Mouse (Mus musculus) liver, postnatal 0 days (tissue): ENCODE measurements around the gene Snx18. TPM values are rescaled to one million over a fixed set of nuclear protein-coding genes. Genes with fewer than 3 reads are reported as not detected.

Experiments
- ATAC-seq: fragments of 200-750 bp; cut with Nextera tagmentation; 2 replicates; pipeline ENCODE4 v1.8.0; 2017; ENCODE audit warnings: mild to moderate bottlenecking, moderate library complexity
- DNase-seq: peaks from one replicate; pipeline ENCODE4 v3.0.0-alpha.2; 2016
- H3K27ac ChIP-seq: fragments of 300-500 bp; sonication (generic); 2 replicates; pipeline ENCODE4 v1.5.1; 2014; ENCODE audit warnings: antibody characterized with exemption, moderate library complexity, mild to moderate bottlenecking, low read depth
- H3K27me3 ChIP-seq: fragments of 300-500 bp; sonication (generic); 2 replicates; pipeline ENCODE4 v1.6.1; 2014; ENCODE audit warnings: low read length, control low read depth, mixed read lengths; ENCODE audit not compliant: insufficient read depth
- H3K36me3 ChIP-seq: fragments of 300-500 bp; sonication (generic); replicated peaks from 2 replicates; pipeline ENCODE4 v1.6.1; 2014; ENCODE audit warnings: mild to moderate bottlenecking, control low read depth, low read length, moderate library complexity, mixed read lengths; ENCODE audit not compliant: insufficient read depth
- H3K4me1 ChIP-seq: fragments of 300-500 bp; sonication (generic); 2 replicates; pipeline ENCODE4 v1.6.1; 2014; ENCODE audit warnings: antibody characterized with exemption, mild to moderate bottlenecking, control low read depth; ENCODE audit not compliant: insufficient read depth
- H3K4me2 ChIP-seq: fragments of 300-500 bp; sonication (generic); 2 replicates; pipeline ENCODE4 v1.6.1; 2014; ENCODE audit warnings: low read depth, mild to moderate bottlenecking, low read length, moderate library complexity, mixed read lengths
- H3K4me3 ChIP-seq: fragments of 300-500 bp; sonication (generic); 2 replicates; pipeline ENCODE4 v1.5.1; 2014; ENCODE audit warnings: low read depth, low read length
- H3K9ac ChIP-seq: fragments of 300-500 bp; sonication (generic); replicated peaks from 2 replicates; pipeline ENCODE4 v1.6.1; 2014; ENCODE audit warnings: mild to moderate bottlenecking, moderate library complexity
- H3K9me3 ChIP-seq: fragments of 300-500 bp; sonication (generic); 2 replicates; pipeline ENCODE4 v1.6.1; 2016; ENCODE audit warnings: mild to moderate bottlenecking, control low read depth, low read length, mixed read lengths
- CTCF ChIP-seq: sonication (generic); IDR thresholded peaks from 2 replicates; pipeline ENCODE4 v1.5.1; 2016; ENCODE audit warnings: antibody characterized with exemption, low read depth
- EP300 ChIP-seq: IDR thresholded peaks from 2 replicates; pipeline ENCODE4 v1.6.1; 2016; ENCODE audit warnings: antibody characterized with exemption, low read depth, mild to moderate bottlenecking
- WGBS: fragments of 180-500 bp; shearing (Covaris S2); extraction: QIAGEN DNeasy Blood & Tissue Kit; methylation state at CpG from one replicate; pipeline ENCODE4 v1.1.7; 2014; ENCODE audit not compliant: insufficient replicate concordance; 5-methylcytosine and 5-hydroxymethylcytosine counted together
- polyA plus RNA-seq: library from polyadenylated mRNA; unstranded; fragments of >200 nt; fragmentation: Nextera tagmentation; extraction: Ambion mirVana; gene quantifications from 2 replicates; pipeline ENCODE4 v1.2.1, GENCODE M21; 2015

Gene Snx18
- polyA plus RNA-seq, 1 experiment from 2014 or later, result 5.7 TPM

- H3K4me3 ChIP-seq, result no peak overlapping the region
- H3K27ac ChIP-seq, result peak overlapping the region; percentile 87
- ATAC-seq (peak; percentile 40), DNase-seq (peak; percentile 61)
- 50% methylated on average over 18 of the region's 18 CpGs for WGBS
- no peak overlapping the region for H3K9ac ChIP-seq
- TF ChIP-seq EP300, result 0 out of 2 replicates have a peak, but pooled peaks have one; percentile 10
- no peak for TF ChIP-seq CTCF
- H3K36me3 ChIP-seq, result peaks cover 3% of the 10 kb centered on the region; the same call in 1 of the 2 replicates
- H3K9me3 ChIP-seq, result no peaks in the 10 kb centered on the region
- peaks cover 75% of the 10 kb centered on the region for H3K4me1 ChIP-seq
- peak overlapping the region; percentile 50 for H3K4me2 ChIP-seq
- no peaks in the 10 kb centered on the region for H3K27me3 ChIP-seq
These were observed 17.6 kb downstream of the Snx18 start for GRCm38 (mm10) chr13:113600531-113601463.

GRCm38 (mm10) chr13:113599701-113600530 is 18.4 kb downstream of the Snx18 start:
- H3K9ac ChIP-seq, result no peak overlapping the region
- no peaks in the 10 kb centered on the region for H3K27me3 ChIP-seq
- DNase-seq (no peak), ATAC-seq (no peak)
- H3K4me2 ChIP-seq, result peak overlapping the region; percentile 50
- 76% methylated on average over 22 of the region's 22 CpGs for WGBS
- TF ChIP-seq CTCF (no peak), EP300 (no peak)
- H3K36me3 ChIP-seq, result peaks cover 9% of the 10 kb centered on the region; the same call in 1 of the 2 replicates
- no peaks in the 10 kb centered on the region for H3K9me3 ChIP-seq
- H3K4me3 ChIP-seq, result no peak overlapping the region
- peak overlapping the region; percentile 87 for H3K27ac ChIP-seq
- H3K4me1 ChIP-seq, result peaks cover 69% of the 10 kb centered on the region

- ATAC-seq (no peak), DNase-seq (no peak)
- H3K9ac ChIP-seq, result no peak overlapping the region
- WGBS, result 75% methylated on average over 10 of the region's 10 CpGs
- H3K36me3 ChIP-seq, result peaks cover 25% of the 10 kb centered on the region
- TF ChIP-seq CTCF (no peak), EP300 (no peak)
- H3K4me1 ChIP-seq, result peaks cover 54% of the 10 kb centered on the region
- no peak overlapping the region for H3K4me3 ChIP-seq
- H3K4me2 ChIP-seq, result no peak overlapping the region
- H3K27ac ChIP-seq, result no peak overlapping the region
- H3K9me3 ChIP-seq, result no peaks in the 10 kb centered on the region
- no peaks in the 10 kb centered on the region for H3K27me3 ChIP-seq
These were observed 20.7 kb downstream of the Snx18 start for GRCm38 (mm10) chr13:113597616-113598015.

GRCm38 (mm10) chr13:113596821-113597541 is 21.4 kb downstream of the Snx18 start:
- H3K36me3 ChIP-seq, result peaks cover 25% of the 10 kb centered on the region
- peaks cover 48% of the 10 kb centered on the region for H3K4me1 ChIP-seq
- no peak overlapping the region for H3K27ac ChIP-seq
- WGBS, result 69% methylated on average over 13 of the region's 13 CpGs
- H3K9ac ChIP-seq, result no peak overlapping the region; the same call in 1 of the 2 replicates
- H3K4me2 ChIP-seq, result no peak overlapping the region
- H3K9me3 ChIP-seq, result no peaks in the 10 kb centered on the region
- no peak for DNase-seq
- peak; percentile 66 for ATAC-seq
- H3K27me3 ChIP-seq, result no peaks in the 10 kb centered on the region
- no peak for TF ChIP-seq CTCF
- TF ChIP-seq EP300, result no peak
- H3K4me3 ChIP-seq, result no peak overlapping the region

GRCm38 (mm10) chr13:113595987-113596386 is 22.4 kb downstream of the Snx18 start:
- Histone ChIP-seq H3K27me3 (no peaks in the 10 kb centered on the region), H3K9me3 (no peaks in the 10 kb centered on the region), H3K4me2 (no peak overlapping the region), H3K9ac (no peak overlapping the region), H3K4me3 (no peak overlapping the region), H3K27ac (no peak overlapping the region), H3K4me1 (peaks cover 40% of the 10 kb centered on the region), H3K36me3 (peaks cover 25% of the 10 kb centered on the region)
- 73% methylated on average over 8 of the region's 8 CpGs for WGBS
- DNase-seq (no peak), ATAC-seq (no peak)
- TF ChIP-seq EP300 (no peak), CTCF (no peak)
